Mouse (Mus musculus): ENCODE measurements around the gene Arid5b. TPM values are rescaled to one million over a fixed set of nuclear protein-coding genes. Genes with fewer than 3 reads are reported as not detected.

Gene Arid5b
- polyA plus RNA-seq, 1 experiment from 2014 or later: 50.2 TPM

DNA sequence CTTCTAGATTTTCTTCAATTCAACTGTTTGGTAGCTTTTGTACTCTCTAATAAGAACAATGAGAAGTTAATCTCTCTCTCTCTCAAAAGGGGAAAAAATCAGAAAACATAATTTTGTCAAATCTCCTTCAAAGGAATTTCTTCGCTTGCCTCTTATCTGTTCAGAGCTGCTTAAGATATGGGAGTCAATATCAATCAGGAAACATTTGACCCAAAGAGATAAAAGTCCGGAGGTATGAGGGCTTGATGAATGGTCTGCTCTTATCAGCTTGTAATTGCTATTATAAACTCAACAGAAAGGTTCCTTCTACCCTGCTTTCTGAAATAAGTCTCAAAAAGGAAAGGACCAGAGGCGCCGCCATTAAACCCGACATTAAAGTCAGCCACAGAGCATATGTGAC lies 120.0 kb downstream of the Arid5b start:
- Histone ChIP-seq H3K36me3 (0 out of 2 replicates have a peak, but pooled peaks cover 4% of the 10 kb centered on the region), H3K4me3 (replicated peaks) (no peak overlapping the region), H3K9me3 (replicated peaks) (no peaks in the 10 kb centered on the region), H3K4me1 (peaks cover 22% of the 10 kb centered on the region), H3K4me2 (replicated peaks) (no peak overlapping the region), H3K27ac (replicated peaks) (no peak overlapping the region), H3K9ac (no peak overlapping the region), H3K27me3 (no peaks in the 10 kb centered on the region)
- no peak for ATAC-seq (ENCODE audit: insufficient number of reproducible peaks, low FRiP score, low TSS enrichment, low read depth)
- 86% methylated on average over 5 of the region's 5 CpGs for whole genome bisulfite sequencing

- H3K27ac ChIP-seq (replicated peaks): peak overlapping the region; percentile 53; the same call in 1 of the 2 replicates
- no peaks in the 10 kb centered on the region for H3K9me3 ChIP-seq (replicated peaks)
- whole genome bisulfite sequencing: 39% methylated on average over 8 of the region's 8 CpGs
- H3K4me3 ChIP-seq (replicated peaks): no peak overlapping the region
- no peak for ATAC-seq (ENCODE audit: insufficient number of reproducible peaks, low FRiP score, low TSS enrichment, low read depth)
- no peaks in the 10 kb centered on the region for H3K36me3 ChIP-seq
- no peaks in the 10 kb centered on the region for H3K27me3 ChIP-seq
- peaks cover 22% of the 10 kb centered on the region for H3K4me1 ChIP-seq
- H3K9ac ChIP-seq: no peak overlapping the region
- 0 out of 2 replicates have a peak overlapping the region, but pooled peaks have one; percentile 15 for H3K4me2 ChIP-seq (replicated peaks)
Observed at GRCm38 (mm10) chr10:68157511-68157910, 121.0 kb downstream of the Arid5b start.

GRCm38 (mm10) chr10:68156646-68157245 lies 121.8 kb downstream of the Arid5b start:
- Histone ChIP-seq H3K27me3 (no peaks in the 10 kb centered on the region), H3K9me3 (replicated peaks) (no peaks in the 10 kb centered on the region), H3K4me2 (replicated peaks) (0 out of 2 replicates have a peak overlapping the region, but pooled peaks have one; percentile 15), H3K9ac (no peak overlapping the region), H3K27ac (replicated peaks) (0 out of 2 replicates have a peak overlapping the region, but pooled peaks have one; percentile 8), H3K36me3 (no peaks in the 10 kb centered on the region; the same call in 1 of the 2 replicates), H3K4me1 (peaks cover 22% of the 10 kb centered on the region), H3K4me3 (replicated peaks) (no peak overlapping the region)
- no peak for ATAC-seq (ENCODE audit: insufficient number of reproducible peaks, low FRiP score, low TSS enrichment, low read depth)
- 30% methylated on average over 10 of the region's 10 CpGs for WGBS

DNA sequence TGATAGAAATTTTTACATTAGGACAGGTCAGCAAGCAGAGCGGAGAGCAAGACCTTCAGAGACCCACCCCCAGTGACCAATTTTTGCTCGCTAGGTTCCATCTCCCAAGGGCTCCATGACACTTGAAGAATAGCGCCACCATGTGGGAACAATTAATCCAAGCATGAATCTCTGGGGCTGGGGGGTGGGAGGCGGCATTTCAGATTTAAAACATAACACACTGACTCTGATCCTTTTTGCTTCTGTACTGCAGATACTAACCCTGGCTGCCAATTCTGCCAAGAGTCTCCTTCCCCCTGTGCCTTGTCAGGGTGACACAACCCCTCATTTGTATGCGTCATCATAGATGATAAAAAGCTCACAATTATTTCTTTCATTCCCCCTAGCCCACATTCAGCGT lies 122.4 kb downstream of the Arid5b start:
- Histone ChIP-seq H3K4me2 (replicated peaks) (no peak overlapping the region), H3K4me1 (peaks cover 22% of the 10 kb centered on the region), H3K36me3 (peaks cover 5% of the 10 kb centered on the region; the same call in 1 of the 2 replicates), H3K9ac (no peak overlapping the region), H3K4me3 (replicated peaks) (no peak overlapping the region), H3K27me3 (no peaks in the 10 kb centered on the region), H3K9me3 (replicated peaks) (no peaks in the 10 kb centered on the region), H3K27ac (replicated peaks) (no peak overlapping the region)
- no peak for ATAC-seq (ENCODE audit: insufficient number of reproducible peaks, low FRiP score, low TSS enrichment, low read depth)
- 70% methylated on average over 6 of the region's 6 CpGs for WGBS

DNA sequence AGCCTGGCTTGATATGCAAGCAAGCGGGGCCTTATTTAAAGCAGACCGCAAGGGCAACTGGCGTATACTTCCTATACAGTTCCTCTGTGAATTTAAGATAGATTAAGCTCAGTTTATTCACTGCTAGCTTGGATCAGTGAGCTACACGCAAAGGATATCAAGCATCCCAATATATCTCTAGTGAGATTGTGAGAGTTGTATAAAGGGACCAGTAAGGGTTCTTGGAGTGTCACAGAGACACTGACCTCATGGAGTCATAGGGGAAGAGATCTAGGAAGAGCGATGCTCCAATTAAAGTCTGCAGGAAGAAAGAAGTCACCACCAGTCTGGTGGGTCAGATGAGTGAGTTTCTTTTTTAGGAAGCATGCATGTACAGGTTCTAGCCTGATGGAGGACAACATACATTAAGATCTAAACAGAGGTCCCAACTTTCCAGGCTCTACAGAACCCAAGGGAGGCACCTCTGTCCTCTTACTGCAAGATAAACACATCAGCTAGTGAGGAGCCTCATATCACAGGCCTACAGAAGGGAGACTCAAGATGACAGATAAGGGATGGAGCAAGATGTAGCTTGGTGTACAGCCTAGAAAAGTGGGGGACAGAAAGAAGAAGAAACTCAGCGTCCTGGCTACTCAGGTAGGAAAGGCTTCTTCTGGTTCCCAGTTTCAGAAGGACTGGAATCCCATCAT lies 123.0 kb downstream of the Arid5b start:
- no peak overlapping the region for H3K4me3 ChIP-seq (replicated peaks)
- H3K4me2 ChIP-seq (replicated peaks): no peak overlapping the region
- 90% methylated on average over 6 of the region's 6 CpGs for WGBS
- H3K9me3 ChIP-seq (replicated peaks): no peaks in the 10 kb centered on the region
- H3K9ac ChIP-seq: no peak overlapping the region
- H3K4me1 ChIP-seq: peaks cover 22% of the 10 kb centered on the region
- H3K27ac ChIP-seq (replicated peaks): no peak overlapping the region
- ATAC-seq (ENCODE audit: insufficient number of reproducible peaks, low FRiP score, low TSS enrichment, low read depth): no peak
- no peaks in the 10 kb centered on the region for H3K27me3 ChIP-seq
- peaks cover 6% of the 10 kb centered on the region; the same call in 1 of the 2 replicates for H3K36me3 ChIP-seq

GRCm38 (mm10) chr10:68154046-68154765 lies 124.3 kb downstream of the Arid5b start:
- no peaks in the 10 kb centered on the region for H3K27me3 ChIP-seq

GRCm38 (mm10) chr10:68153344-68154045 lies 125.0 kb downstream of the Arid5b start:
- Histone ChIP-seq H3K4me3 (replicated peaks) (no peak overlapping the region), H3K9ac (no peak overlapping the region), H3K4me2 (replicated peaks) (no peak overlapping the region), H3K9me3 (replicated peaks) (no peaks in the 10 kb centered on the region), H3K4me1 (peaks cover 26% of the 10 kb centered on the region), H3K36me3 (peaks cover 6% of the 10 kb centered on the region; the same call in 1 of the 2 replicates), H3K27ac (replicated peaks) (no peak overlapping the region), H3K27me3 (no peaks in the 10 kb centered on the region)
- ATAC-seq (ENCODE audit: insufficient number of reproducible peaks, low FRiP score, low TSS enrichment, low read depth): no peak
- 77% methylated on average over 11 of the region's 11 CpGs for whole genome bisulfite sequencing

More at GRCm38 (mm10) chr10:68154046-68154765, 124.3 kb downstream of the Arid5b start:
- H3K4me3 ChIP-seq (replicated peaks): no peak overlapping the region
- H3K27ac ChIP-seq (replicated peaks): no peak overlapping the region
- ATAC-seq (ENCODE audit: insufficient number of reproducible peaks, low FRiP score, low TSS enrichment, low read depth): no peak
- peaks cover 6% of the 10 kb centered on the region; the same call in 1 of the 2 replicates for H3K36me3 ChIP-seq
- H3K9ac ChIP-seq: no peak overlapping the region
- WGBS: 78% methylated on average over 14 of the region's 14 CpGs
- H3K4me1 ChIP-seq: peaks cover 22% of the 10 kb centered on the region
- H3K9me3 ChIP-seq (replicated peaks): no peaks in the 10 kb centered on the region
- no peak overlapping the region for H3K4me2 ChIP-seq (replicated peaks)

- H3K36me3 ChIP-seq: peaks cover 6% of the 10 kb centered on the region; the same call in 1 of the 2 replicates
- no peak overlapping the region for H3K9ac ChIP-seq
- no peaks in the 10 kb centered on the region for H3K27me3 ChIP-seq
- H3K9me3 ChIP-seq (replicated peaks): no peaks in the 10 kb centered on the region
- H3K4me2 ChIP-seq (replicated peaks): no peak overlapping the region
- peak overlapping the region; percentile 68 for H3K27ac ChIP-seq (replicated peaks)
- 57% methylated on average over 6 of the region's 6 CpGs for WGBS
- no peak overlapping the region for H3K4me3 ChIP-seq (replicated peaks)
- H3K4me1 ChIP-seq: peaks cover 35% of the 10 kb centered on the region
- ATAC-seq (ENCODE audit: insufficient number of reproducible peaks, low FRiP score, low TSS enrichment, low read depth): no peak
Observed at GRCm38 (mm10) chr10:68148495-68148894, 130.0 kb downstream of the Arid5b start.

DNA sequence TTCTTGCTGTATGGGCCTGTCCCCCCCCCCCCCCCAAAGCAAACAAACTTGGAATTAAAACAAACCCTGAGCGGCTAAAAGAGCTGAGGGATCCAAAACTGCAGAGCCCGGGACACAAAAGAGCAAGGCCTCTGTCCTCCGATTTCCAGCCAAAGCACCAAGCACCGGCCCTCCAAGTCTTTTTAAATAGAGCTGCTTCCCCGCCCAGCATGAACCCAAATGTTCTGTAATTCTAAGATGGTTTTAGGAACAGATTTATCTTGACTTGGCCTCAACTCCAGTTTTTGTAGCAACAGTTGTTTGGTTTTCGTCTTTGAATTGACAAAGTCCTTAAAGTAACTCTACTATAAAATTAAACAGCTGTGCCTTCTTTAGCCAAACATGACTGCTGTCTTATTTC lies 130.8 kb downstream of the Arid5b start:
- H3K4me2 ChIP-seq (replicated peaks): no peak overlapping the region
- no peak overlapping the region for H3K9ac ChIP-seq
- ATAC-seq (ENCODE audit: insufficient number of reproducible peaks, low FRiP score, low TSS enrichment, low read depth): no peak
- no peaks in the 10 kb centered on the region for H3K27me3 ChIP-seq
- H3K4me3 ChIP-seq (replicated peaks): no peak overlapping the region
- no peaks in the 10 kb centered on the region for H3K9me3 ChIP-seq (replicated peaks)
- peak overlapping the region; percentile 68 for H3K27ac ChIP-seq (replicated peaks)
- peaks cover 6% of the 10 kb centered on the region; the same call in 1 of the 2 replicates for H3K36me3 ChIP-seq
- H3K4me1 ChIP-seq: peaks cover 35% of the 10 kb centered on the region
- WGBS: 38% methylated on average over 6 of the region's 6 CpGs

GRCm38 (mm10) chr10:68146842-68147241 lies 131.7 kb downstream of the Arid5b start:
- WGBS: 4% methylated on average over 5 of the region's 5 CpGs
- H3K36me3 ChIP-seq: peaks cover 6% of the 10 kb centered on the region; the same call in 1 of the 2 replicates

More at GRCm38 (mm10) chr10:68146842-68147241, 131.7 kb downstream of the Arid5b start:
- no peaks in the 10 kb centered on the region for H3K27me3 ChIP-seq
- H3K4me2 ChIP-seq (replicated peaks): no peak overlapping the region
- no peaks in the 10 kb centered on the region for H3K9me3 ChIP-seq (replicated peaks)
- H3K27ac ChIP-seq (replicated peaks): no peak overlapping the region
- H3K4me3 ChIP-seq (replicated peaks): no peak overlapping the region
- ATAC-seq (ENCODE audit: insufficient number of reproducible peaks, low FRiP score, low TSS enrichment, low read depth): no peak
- H3K9ac ChIP-seq: no peak overlapping the region
- H3K4me1 ChIP-seq: peaks cover 35% of the 10 kb centered on the region
